In genomic region chr16:67598841-67599240, GRCm38 (mm10) we compare ENCODE assay signal across 14 mouse cellular contexts. TPM values are rescaled to one million over a fixed set of nuclear protein-coding genes. Genes with fewer than 3 reads are reported as not detected.
DNase-seq lines count a peak whose midpoint lies in the region; ATAC-seq lines count a peak whose summit lies in the region.
"Had no signal": no experiment of that assay in that cellular context is flagged by ENCODE, and none has a peak within 500 bp of the region (broad histone marks: within the 10 kb centered on the region; RNA-seq: fewer than 3 reads in every experiment).

No protein-coding gene starts in this region.

- H3K27me3 ChIP-seq in hindbrain, embryonic 16.5 days (replicated peaks; ENCODE audit: control insufficient read depth, insufficient read depth, low read length) = no peaks in the 10 kb centered on the region
- no peaks in the 10 kb centered on the region for H3K27me3 ChIP-seq in hindbrain, embryonic 10.5 days (ENCODE audit: insufficient read depth, poor library complexity, severe bottlenecking)
- no peaks in the 10 kb centered on the region for H3K27me3 ChIP-seq in midbrain, embryonic 16.5 days (ENCODE audit: control insufficient read depth, insufficient read depth, low read depth, low read length)

- no peak overlapping the region for H3K9ac ChIP-seq in hindbrain, embryonic 16.5 days (ENCODE audit: low read depth, low read length)
- no peak overlapping the region for H3K9ac ChIP-seq in midbrain, embryonic 16.5 days (ENCODE audit: low read depth, low read length)

- H3K27ac ChIP-seq in hindbrain, embryonic 16.5 days (ENCODE audit: low read depth, low read length) = no peak overlapping the region
- no peak overlapping the region for H3K27ac ChIP-seq in hindbrain, embryonic 10.5 days
- H3K27ac ChIP-seq in midbrain, embryonic 16.5 days (ENCODE audit: low read length) = no peak overlapping the region
- H3K27ac ChIP-seq: heart, embryonic 10.5 days; macrophage had no signal

- peak; percentile 10 for DNase-seq in adrenal gland, adult 2 months
- DNase-seq in adrenal gland, adult 18-20 months (ENCODE audit: low spot score in 2 of 2) = no peak
- DNase-seq in hindbrain, embryonic 10.5 days (ENCODE audit: low spot score) = no peak
- peak; percentile 40 for DNase-seq in retina, postnatal 1 day
- no peak for DNase-seq in retina, embryonic 14.5 days (ENCODE audit: low spot score)
- DNase-seq in yolk sac, embryonic 10.5 days (ENCODE audit: low spot score) = no peak
- DNase-seq: heart, postnatal 36 days; liver; lung, adult 18-20 months had no signal

- H3K4me2 ChIP-seq in hindbrain, embryonic 16.5 days (ENCODE audit: low read length) = no peak overlapping the region
- H3K4me2 ChIP-seq in midbrain, embryonic 16.5 days (ENCODE audit: low read length) = no peak overlapping the region

- ATAC-seq in hindbrain, embryonic 16.5 days = peak; percentile 68; the same call in 1 of the 2 replicates
- ATAC-seq in midbrain, embryonic 16.5 days = peak; percentile 32; the same call in 1 of the 2 replicates

- H3K4me3 ChIP-seq in hindbrain, embryonic 16.5 days (ENCODE audit: low read length) = no peak overlapping the region
- H3K4me3 ChIP-seq in hindbrain, embryonic 10.5 days = no peak overlapping the region
- no peak overlapping the region for H3K4me3 ChIP-seq in midbrain, embryonic 16.5 days (ENCODE audit: low read depth, low read length)
- H3K4me3 ChIP-seq: heart, embryonic 10.5 days had no signal

- WGBS in hindbrain, embryonic 16.5 days = 74% methylated on average over 4 of the region's 4 CpGs
- 73% methylated on average over 4 of the region's 4 CpGs for WGBS in hindbrain, embryonic 10.5 days
- 61% methylated on average over 4 of the region's 4 CpGs for WGBS in midbrain, embryonic 16.5 days

- H3K4me1 ChIP-seq in hindbrain, embryonic 16.5 days (ENCODE audit: control insufficient read depth, insufficient read depth, low read depth, low read length) = no peaks in the 10 kb centered on the region
- H3K4me1 ChIP-seq in hindbrain, embryonic 10.5 days (replicated peaks) = no peaks in the 10 kb centered on the region
- H3K4me1 ChIP-seq in midbrain, embryonic 16.5 days (ENCODE audit: control insufficient read depth, insufficient read depth, low read length) = peaks cover 7% of the 10 kb centered on the region; the same call in 1 of the 2 replicates
- H3K4me1 ChIP-seq: heart, embryonic 10.5 days had no signal

- H3K36me3 ChIP-seq in hindbrain, embryonic 16.5 days (ENCODE audit: control insufficient read depth, insufficient read depth, low read length) = no peaks in the 10 kb centered on the region
- no peaks in the 10 kb centered on the region for H3K36me3 ChIP-seq in hindbrain, embryonic 10.5 days
- no peaks in the 10 kb centered on the region for H3K36me3 ChIP-seq in midbrain, embryonic 16.5 days (ENCODE audit: control insufficient read depth, insufficient read depth, low read length)
- H3K36me3 ChIP-seq: heart, embryonic 10.5 days had no signal

- H3K9me3 ChIP-seq in hindbrain, embryonic 16.5 days (ENCODE audit: control insufficient read depth, low read length) = no peaks in the 10 kb centered on the region
- no peaks in the 10 kb centered on the region for H3K9me3 ChIP-seq in hindbrain, embryonic 10.5 days
- H3K9me3 ChIP-seq in midbrain, embryonic 16.5 days (replicated peaks; ENCODE audit: control insufficient read depth, low read length, poor library complexity, severe bottlenecking) = no peaks in the 10 kb centered on the region
- H3K9me3 ChIP-seq: heart, embryonic 10.5 days had no signal

RNA-seq across cellular contexts. Expression of gene Cadm2, which starts 21.9 kb away (rescaled TPM):
- total RNA-seq in adrenal gland, adult 2 months (2021) = 1 to 10 TPM in 1 of 2 experiments, under 1 TPM in 1; 0.29 to 1.0 TPM
- polyA plus RNA-seq in adrenal gland, adult 2 months (2012; rRNA removed) = 0.06 and 0.39 TPM in 2 replicates
- under 1 TPM; 0.43 to 0.74 TPM for total RNA-seq in adrenal gland, adult 18-20 months (2021)
- polyA plus RNA-seq in hindbrain, embryonic 16.5 days (2015; fragmentation: Nextera tagmentation; extraction: Ambion mirVana) = 33.6 and 61.1 TPM in 2 replicates
- 1.0 and 4.8 TPM in 2 replicates for polyA plus RNA-seq in hindbrain, embryonic 10.5 days (2016; fragmentation: Nextera tagmentation; extraction: Ambion mirVana)
- 71.4 and 75.6 TPM in 2 replicates for polyA plus RNA-seq in midbrain, embryonic 16.5 days (2015; fragmentation: Nextera tagmentation; extraction: Ambion mirVana)
- polyA plus RNA-seq: kidney, embryonic 16.5 days; macrophage had no signal

Comparison
In these comparisons a context has a peak if more than half of its experiments do, and no peak if none do; other contexts are left out.
1. DNase-seq: peak in adrenal gland, adult 2 months (single experiment) and retina, postnatal 1 day (single experiment); none in adrenal gland, adult 18-20 months (0 of 2), hindbrain, embryonic 10.5 days (single experiment), retina, embryonic 14.5 days (single experiment) and yolk sac, embryonic 10.5 days (single experiment).